8 mouse cellular contexts compared by ENCODE assay signal in genomic region chr7:25317446-25317999, GRCm38 (mm10). TPM values are rescaled to one million over a fixed set of nuclear protein-coding genes. Genes with fewer than 3 reads are reported as not detected.
DNase-seq lines count a peak whose midpoint lies in the region; ATAC-seq lines count a peak whose summit lies in the region.

No protein-coding gene starts in this region.

- 19% methylated on average over 21 of the region's 21 CpGs for WGBS in hindbrain, embryonic 10.5 days
- WGBS in lung, embryonic 15.5 days = 8% methylated on average over 21 of the region's 21 CpGs

- DNase-seq in right cerebral cortex, adult 18-20 months = peak; percentile 26
- no peak for DNase-seq in right cerebral cortex, postnatal 25 days
- peak; percentile 79 for DNase-seq in cerebellum, adult 9-11 months
- no peak for DNase-seq in hindbrain, embryonic 10.5 days (ENCODE audit: low spot score)
- no peak for DNase-seq in retina, postnatal 1 day
- no peak for DNase-seq in right cerebral cortex, postnatal 36 days (ENCODE audit: low spot score in 2 of 2)

- H3K4me3 ChIP-seq in hindbrain, embryonic 10.5 days = peak overlapping the region; percentile 80
- peak overlapping the region; percentile 62 for H3K4me3 ChIP-seq in lung, embryonic 15.5 days

- peak overlapping the region; percentile 53 for H3K9ac ChIP-seq in lung, embryonic 15.5 days

- no peak for ATAC-seq in lung, embryonic 15.5 days (ENCODE audit: borderline replicate concordance, extremely low read depth, low FRiP score, low TSS enrichment)
- ATAC-seq in megakaryocyte-erythroid progenitor cell, adult 5-6 weeks (replicated peaks; ENCODE audit: low FRiP score, low TSS enrichment, poor library complexity, severe bottlenecking) = no peak

- H3K4me1 ChIP-seq in hindbrain, embryonic 10.5 days (replicated peaks) = peaks cover 56% of the 10 kb centered on the region
- H3K4me1 ChIP-seq in lung, embryonic 15.5 days = peaks cover 36% of the 10 kb centered on the region

- H3K4me2 ChIP-seq in lung, embryonic 15.5 days = peak overlapping the region; percentile 95

- peaks cover 4% of the 10 kb centered on the region; the same call in 1 of the 2 replicates for H3K36me3 ChIP-seq in hindbrain, embryonic 10.5 days
- no peaks in the 10 kb centered on the region for H3K36me3 ChIP-seq in lung, embryonic 15.5 days

- H3K9me3 ChIP-seq in hindbrain, embryonic 10.5 days = no peaks in the 10 kb centered on the region
- H3K9me3 ChIP-seq in lung, embryonic 15.5 days = no peaks in the 10 kb centered on the region

- H3K27me3 ChIP-seq in hindbrain, embryonic 10.5 days (ENCODE audit: insufficient read depth, poor library complexity, severe bottlenecking) = peaks cover 34% of the 10 kb centered on the region
- H3K27me3 ChIP-seq in lung, embryonic 15.5 days = peaks cover 34% of the 10 kb centered on the region

- peak overlapping the region; percentile 95 for H3K27ac ChIP-seq in hindbrain, embryonic 10.5 days
- H3K27ac ChIP-seq in lung, embryonic 15.5 days = peak overlapping the region; percentile 89

RNA-seq across cellular contexts. Expression of gene Megf8, which starts 0.6 kb away (rescaled TPM):
- 16.5 and 18.2 TPM in 2 replicates for polyA plus RNA-seq in hindbrain, embryonic 10.5 days (2016; fragmentation: Nextera tagmentation; extraction: Ambion mirVana)
- 12.7 and 13.5 TPM in 2 replicates for polyA plus RNA-seq in lung, embryonic 15.5 days (2015; fragmentation: Nextera tagmentation; extraction: Ambion mirVana)
- total RNA-seq in megakaryocyte-erythroid progenitor cell, adult 5-6 weeks (2014; fragmentation: Nextera tagmentation) = 2.5 and 2.6 TPM in 2 replicates
- total RNA-seq in megakaryocyte-erythroid progenitor cell, adult 5-6 weeks (2017) = 2.4 and 2.7 TPM in 2 replicates

RNA-seq across cellular contexts. Expression of gene Tmem145, which starts 11.6 kb away (rescaled TPM):
- polyA plus RNA-seq in hindbrain, embryonic 10.5 days (2016; fragmentation: Nextera tagmentation; extraction: Ambion mirVana) = 2.5 and 9.1 TPM in 2 replicates
- polyA plus RNA-seq in lung, embryonic 15.5 days (2015; fragmentation: Nextera tagmentation; extraction: Ambion mirVana) = 0.22 and 0.25 TPM in 2 replicates
- not detected in 2 replicates for total RNA-seq in megakaryocyte-erythroid progenitor cell, adult 5-6 weeks (2014; fragmentation: Nextera tagmentation)
- not detected in 2 replicates for total RNA-seq in megakaryocyte-erythroid progenitor cell, adult 5-6 weeks (2017)

RNA-seq across cellular contexts. Expression of gene Prr19, which starts 16.3 kb away (rescaled TPM):
- 1.2 and 2.1 TPM in 2 replicates for polyA plus RNA-seq in hindbrain, embryonic 10.5 days (2016; fragmentation: Nextera tagmentation; extraction: Ambion mirVana)
- polyA plus RNA-seq in lung, embryonic 15.5 days (2015; fragmentation: Nextera tagmentation; extraction: Ambion mirVana) = 0.27 and 0.38 TPM in 2 replicates
- not detected in 2 replicates for total RNA-seq in megakaryocyte-erythroid progenitor cell, adult 5-6 weeks (2014; fragmentation: Nextera tagmentation)
- not detected in 2 replicates for total RNA-seq in megakaryocyte-erythroid progenitor cell, adult 5-6 weeks (2017)

RNA-seq across cellular contexts. Expression of gene Pafah1b3, which starts 19.7 kb away (rescaled TPM):
- 271 and 384 TPM in 2 replicates for polyA plus RNA-seq in hindbrain, embryonic 10.5 days (2016; fragmentation: Nextera tagmentation; extraction: Ambion mirVana)
- 174 and 183 TPM in 2 replicates for polyA plus RNA-seq in lung, embryonic 15.5 days (2015; fragmentation: Nextera tagmentation; extraction: Ambion mirVana)
- 22.0 and 23.2 TPM in 2 replicates for total RNA-seq in megakaryocyte-erythroid progenitor cell, adult 5-6 weeks (2014; fragmentation: Nextera tagmentation)
- total RNA-seq in megakaryocyte-erythroid progenitor cell, adult 5-6 weeks (2017) = 12.8 and 26.3 TPM in 2 replicates

RNA-seq across cellular contexts. Expression of gene Cic, which starts 50.0 kb away (rescaled TPM):
- polyA plus RNA-seq in hindbrain, embryonic 10.5 days (2016; fragmentation: Nextera tagmentation; extraction: Ambion mirVana) = 23.2 and 23.5 TPM in 2 replicates
- 29.5 and 30.3 TPM in 2 replicates for polyA plus RNA-seq in lung, embryonic 15.5 days (2015; fragmentation: Nextera tagmentation; extraction: Ambion mirVana)
- total RNA-seq in megakaryocyte-erythroid progenitor cell, adult 5-6 weeks (2014; fragmentation: Nextera tagmentation) = 125 and 134 TPM in 2 replicates
- 20.5 and 40.0 TPM in 2 replicates for total RNA-seq in megakaryocyte-erythroid progenitor cell, adult 5-6 weeks (2017)

Comparison
In these comparisons a context has a peak if more than half of its experiments do, and no peak if none do; other contexts are left out.
1. DNase-seq: peak in right cerebral cortex, adult 18-20 months (single experiment) and cerebellum, adult 9-11 months (single experiment); none in right cerebral cortex, postnatal 25 days (single experiment), hindbrain, embryonic 10.5 days (single experiment), retina, postnatal 1 day (single experiment) and right cerebral cortex, postnatal 36 days (0 of 2).